Mouse (Mus musculus) cerebellum, adult 9-11 months (tissue): Measurements from ENCODE around the gene Adora1.
A peak's percentile ranks its signal among the peaks of the same experiment; 100 is the strongest.

ENCODE experiments used
- DNase-seq: peaks from one replicate; pipeline ENCODE4 v3.0.0; 2022

Adora1 gene

GRCm38 (mm10) chr1:134215751-134216628 is 19.2 kb downstream of the Adora1 start:
- DNase-seq, result no peak

DNA sequence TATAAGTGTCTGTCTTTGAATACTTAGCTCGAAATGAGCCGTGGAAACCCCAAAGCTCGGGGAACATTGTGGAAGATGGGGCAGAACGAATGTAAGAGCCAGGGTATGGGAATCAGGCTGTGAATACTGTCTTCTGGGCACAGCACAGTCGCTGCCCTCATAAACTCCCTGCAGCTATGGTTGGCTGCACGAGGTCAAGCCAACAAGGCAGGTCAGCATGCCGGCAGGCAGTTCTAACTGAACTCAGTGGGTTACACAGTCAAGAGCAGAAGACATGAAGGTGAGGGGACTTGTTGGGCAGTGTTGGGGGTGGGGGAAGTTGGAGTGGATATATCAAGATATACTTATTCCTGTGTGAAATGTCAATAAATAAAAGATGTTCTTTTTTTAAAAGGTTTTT is 20.2 kb downstream of the Adora1 start:
- no peak for DNase-seq

DNA sequence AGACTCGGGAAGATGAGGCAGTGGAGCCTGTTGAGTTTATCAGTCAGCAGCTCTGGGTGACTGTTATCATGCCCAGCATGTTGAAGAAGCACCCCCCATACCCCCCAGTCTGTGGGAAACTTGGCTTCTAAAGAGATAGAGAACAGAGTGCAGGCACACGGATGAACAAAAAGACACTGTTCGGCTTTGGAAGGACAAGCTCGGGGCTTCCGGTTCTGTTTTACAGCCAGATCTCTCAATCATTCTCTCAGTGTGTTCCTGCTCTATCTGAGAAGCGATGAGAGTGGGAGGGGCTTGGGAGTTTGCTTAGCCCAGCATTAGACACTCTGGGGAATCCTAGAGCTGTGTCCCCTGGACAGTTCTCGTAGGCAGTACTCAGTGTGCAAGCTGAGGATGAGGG is 21.8 kb downstream of the Adora1 start:
- peak; percentile 41 for DNase-seq

DNA sequence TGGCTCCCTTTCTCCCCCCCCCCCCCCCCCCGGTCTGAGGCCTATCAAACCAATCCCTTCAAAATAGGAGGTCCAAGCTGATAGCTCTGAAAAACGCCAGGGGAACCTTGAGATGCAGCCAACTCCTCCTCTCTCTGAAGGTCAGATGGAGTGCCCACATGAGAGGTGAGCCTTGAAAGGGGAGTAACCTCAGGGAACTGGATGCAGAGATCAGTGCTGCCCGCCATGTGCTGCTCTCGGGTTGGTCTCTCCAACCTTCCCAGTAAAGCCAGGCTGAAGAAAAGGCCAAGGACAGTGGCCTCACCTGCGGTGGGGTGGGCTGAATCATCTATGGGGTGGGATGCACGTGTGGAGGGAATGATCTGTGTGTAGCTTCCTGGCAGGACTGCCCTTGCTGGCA is 22.9 kb downstream of the Adora1 start:
- DNase-seq, result no peak

- DNase-seq, result no peak
Measured at GRCm38 (mm10) chr1:134211631-134212030, 23.6 kb downstream of the Adora1 start.

DNA sequence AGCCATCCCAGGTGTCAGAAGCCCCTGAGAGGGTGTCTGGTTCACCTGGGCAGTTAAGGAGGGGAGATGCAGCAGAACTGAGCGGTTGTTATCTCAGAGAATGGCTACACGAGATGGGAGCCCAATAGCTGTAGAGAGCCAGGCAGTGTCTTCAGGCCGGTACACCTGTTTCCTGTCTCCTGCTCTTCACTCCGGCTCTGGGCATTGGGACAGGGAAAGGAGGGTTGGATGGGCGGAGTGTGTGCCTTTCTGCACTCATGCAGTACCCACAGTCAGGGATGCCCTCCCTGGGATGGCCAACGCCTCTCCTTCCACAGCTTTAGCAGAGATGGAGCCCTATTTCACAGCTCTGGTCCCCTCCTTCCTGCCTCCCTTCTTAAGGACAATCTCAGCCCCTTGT is 24.2 kb downstream of the Adora1 start:
- DNase-seq, result no peak

- no peak for DNase-seq
Measured at GRCm38 (mm10) chr1:134210179-134210755, 25.0 kb downstream of the Adora1 start.

GRCm38 (mm10) chr1:134206085-134206484 is 29.1 kb downstream of the Adora1 start:
- DNase-seq, result no peak

DNA sequence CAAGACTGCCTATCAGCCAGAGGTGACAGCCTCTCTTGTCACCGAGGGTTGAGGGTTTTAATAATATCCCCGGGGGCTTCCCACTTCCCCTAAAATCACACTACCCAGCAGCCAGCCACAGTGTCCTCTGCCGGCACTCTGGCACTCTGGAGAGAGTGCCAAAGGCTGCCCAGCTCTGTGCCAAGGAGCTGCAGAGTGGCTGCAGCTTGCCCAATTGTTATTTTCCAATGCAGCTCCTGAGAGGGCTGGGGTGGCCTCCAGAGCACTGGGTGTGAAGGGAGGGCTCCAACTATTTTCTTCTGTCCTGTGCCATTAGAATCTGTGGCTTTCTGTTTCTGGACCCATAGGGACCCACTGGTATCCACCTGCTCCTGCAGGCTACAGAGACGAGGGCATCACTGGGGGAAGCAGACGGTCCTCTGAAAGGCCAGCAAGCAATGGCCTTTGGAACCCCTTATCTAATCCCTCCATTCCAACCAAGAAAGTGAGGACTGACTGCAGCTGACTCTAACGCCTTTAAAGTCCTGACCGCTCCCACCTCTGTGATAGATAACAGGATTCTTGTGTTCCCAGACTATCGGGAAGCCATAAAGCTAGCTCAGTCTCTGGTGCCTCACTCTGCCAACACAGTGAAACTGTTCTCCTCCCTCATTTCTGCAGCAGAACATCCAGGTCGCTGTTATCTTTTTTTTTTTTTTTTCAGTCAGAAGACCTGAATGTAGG is 29.8 kb downstream of the Adora1 start:
- peak; percentile 88 for DNase-seq

GRCm38 (mm10) chr1:134204230-134204629 is 31.0 kb downstream of the Adora1 start:
- DNase-seq, result no peak

DNA sequence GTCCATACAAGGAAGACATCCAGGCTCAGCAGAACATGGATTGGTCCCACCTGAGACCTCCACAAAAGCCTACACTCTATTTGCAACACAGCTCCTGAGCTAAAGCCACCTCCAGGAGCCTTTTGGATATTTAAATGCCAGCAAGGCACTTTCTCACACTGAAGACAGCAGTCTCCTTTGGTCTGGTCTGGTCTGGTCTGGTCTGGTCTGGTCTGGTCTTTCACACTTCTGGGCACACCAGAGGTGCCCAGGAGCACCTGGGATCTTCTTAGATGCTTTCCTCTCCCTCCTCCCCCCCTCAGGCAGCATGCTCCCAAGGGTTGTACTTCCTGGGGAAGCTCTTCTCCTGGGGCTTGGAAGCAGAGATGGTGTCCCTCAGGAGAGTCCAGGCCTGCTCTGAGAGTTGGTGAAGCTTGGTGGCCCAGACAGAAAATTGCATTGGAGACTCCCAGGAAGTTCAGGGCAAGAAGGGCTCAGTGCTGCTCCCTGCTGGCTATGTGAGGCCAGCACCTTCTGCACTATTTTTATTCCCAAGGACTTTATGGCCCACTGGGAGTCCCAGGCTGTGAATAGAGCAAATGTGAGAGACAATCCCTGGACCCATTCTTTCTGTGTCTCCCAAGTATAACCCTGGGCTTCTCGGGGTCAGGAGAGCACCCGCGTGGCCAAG is 33.3 kb downstream of the Adora1 start:
- peak; percentile 67 for DNase-seq

DNA sequence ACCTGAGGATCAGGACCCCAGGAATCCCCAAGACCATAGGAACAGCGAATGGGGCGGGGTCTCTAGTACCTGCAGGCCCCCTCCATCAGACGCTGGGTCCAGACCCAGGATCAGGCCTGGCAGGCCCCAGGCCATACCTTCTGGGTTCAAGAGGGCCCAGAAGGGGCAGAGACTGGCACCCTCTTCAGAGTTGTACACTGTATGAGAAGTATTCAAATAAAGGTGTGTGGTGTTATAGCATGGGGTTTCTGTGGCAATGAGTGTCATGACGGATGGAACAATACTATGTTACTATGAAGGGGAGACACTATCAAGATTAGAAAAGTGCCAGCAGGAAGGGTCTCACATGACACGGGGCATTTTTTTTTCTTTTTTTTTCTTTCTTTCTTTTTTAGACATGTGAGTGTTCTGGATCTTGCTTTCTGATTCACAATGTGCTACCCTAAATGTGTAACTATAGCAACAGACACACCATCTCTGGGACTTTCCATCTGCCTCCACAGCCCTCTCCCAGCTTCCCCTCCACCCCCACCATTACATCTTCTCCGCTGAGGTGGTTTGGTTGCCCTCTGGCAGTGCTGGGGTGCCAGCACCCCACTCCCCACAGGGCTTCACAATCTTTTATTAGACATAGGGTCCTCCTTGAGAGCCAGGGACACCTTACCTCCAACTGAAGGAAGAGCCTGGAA is 34.1 kb downstream of the Adora1 start:
- peak; percentile 33 for DNase-seq

DNA sequence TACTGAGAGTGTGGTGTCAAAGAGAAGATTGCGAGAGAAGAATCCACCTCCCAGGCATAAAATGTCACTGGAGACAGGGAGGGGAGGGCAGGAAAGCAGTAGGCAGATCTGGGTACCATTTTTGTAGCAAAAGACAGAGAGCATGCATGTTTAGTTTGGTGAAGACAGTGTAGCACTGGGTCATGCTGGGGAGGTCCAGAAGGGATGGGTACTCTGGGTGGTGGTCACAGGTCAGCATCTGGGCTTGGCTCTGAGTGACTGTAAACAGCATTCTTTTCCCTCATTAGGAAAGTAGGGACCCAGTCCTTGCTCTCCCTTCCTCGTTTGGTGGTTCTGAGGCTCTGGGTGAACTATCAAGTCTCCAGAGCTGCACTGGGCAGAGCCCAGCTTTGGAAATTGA is 34.8 kb downstream of the Adora1 start:
- DNase-seq, result no peak

GRCm38 (mm10) chr1:134198197-134198995 is 36.8 kb downstream of the Adora1 start:
- peak; percentile 37 for DNase-seq

- DNase-seq, result peak; percentile 50
Measured at GRCm38 (mm10) chr1:134197325-134197982, 37.8 kb downstream of the Adora1 start.

DNA sequence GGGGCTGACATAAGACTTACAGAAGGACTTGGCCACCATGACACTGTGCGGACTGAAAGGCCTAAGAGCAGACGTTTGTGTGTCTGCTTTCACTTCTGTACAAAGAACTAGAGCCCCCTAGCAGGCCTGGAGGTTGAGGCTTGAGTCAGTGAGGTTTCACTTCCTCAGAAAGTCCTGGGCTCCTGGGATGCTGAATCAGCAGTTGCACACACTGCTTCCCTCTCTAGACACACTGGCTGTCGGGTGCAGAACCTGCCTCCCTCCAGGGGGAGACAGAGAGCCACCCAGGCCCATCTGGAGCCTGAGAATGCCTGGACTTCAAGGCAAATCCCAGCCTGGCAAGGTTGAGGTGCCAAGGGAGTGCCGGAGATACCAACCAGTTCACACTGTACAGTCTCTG is 38.8 kb downstream of the Adora1 start:
- DNase-seq, result peak; percentile 82

- DNase-seq, result peak; percentile 87
Measured at GRCm38 (mm10) chr1:134195979-134196378, 39.3 kb downstream of the Adora1 start.

GRCm38 (mm10) chr1:134195571-134195970 is 39.7 kb downstream of the Adora1 start:
- no peak for DNase-seq

GRCm38 (mm10) chr1:134195117-134195516 is 40.1 kb downstream of the Adora1 start:
- no peak for DNase-seq

DNA sequence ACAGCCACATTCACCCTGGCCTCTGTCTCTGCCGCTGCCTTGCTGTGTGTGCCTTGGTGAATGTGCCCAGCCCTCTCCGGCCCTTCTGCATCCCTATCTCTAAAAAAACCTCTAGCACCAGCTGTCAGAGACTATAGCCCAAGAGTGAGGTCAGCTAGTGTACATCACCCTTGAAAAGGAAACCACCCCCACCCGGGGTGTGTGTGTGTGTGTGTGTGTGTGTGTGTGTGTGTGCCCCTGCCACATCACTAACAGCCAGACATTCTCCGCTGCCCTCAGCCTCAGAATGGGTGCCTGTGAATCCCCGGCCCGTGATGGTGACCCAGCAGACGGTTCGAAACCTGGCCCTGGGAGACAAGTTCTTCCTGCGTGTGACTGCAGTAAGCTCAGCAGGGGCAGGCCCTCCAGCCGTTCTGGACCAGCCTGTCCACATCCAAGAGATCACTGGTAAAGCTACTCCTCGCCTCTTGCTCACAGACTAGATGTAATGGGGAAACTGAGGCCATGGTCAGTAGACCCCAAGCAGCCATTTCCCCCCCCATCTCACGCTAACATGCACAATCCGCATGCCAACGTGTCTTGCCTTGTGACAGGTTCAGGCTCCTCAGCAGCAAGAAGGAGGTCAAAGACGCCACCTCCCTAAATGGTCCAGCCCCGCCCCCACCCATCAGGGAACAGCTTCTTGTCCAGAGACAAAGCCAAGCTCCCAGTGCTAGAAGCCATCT is 40.8 kb downstream of the Adora1 start:
- DNase-seq, result peak; percentile 49
